Mouse (Mus musculus) liver, embryonic 14.5 days (tissue): ENCODE measurements around the gene Esrrg.

ENCODE experiments used
- CTCF ChIP-seq: IDR thresholded peaks from 2 replicates; pipeline ENCODE4 v1.5.1; 2016; ENCODE audit warnings: antibody characterized with exemption, low read depth, control low read depth
- EP300 ChIP-seq: IDR thresholded peaks from 2 replicates; pipeline ENCODE4 v1.6.1; 2016; ENCODE audit warnings: antibody characterized with exemption, low read depth

- TF ChIP-seq CTCF = no peak
- TF ChIP-seq EP300 = no peak
These were observed 128.7 kb downstream of the Esrrg start for GRCm38 (mm10) chr1:187737296-187737695.
